Mouse (Mus musculus) thymus, postnatal 0 days (tissue): ENCODE data around the gene Atp8a2. TPM values are rescaled to one million over a fixed set of nuclear protein-coding genes. Genes with fewer than 3 reads are reported as not detected.
A peak's percentile ranks its signal among the peaks of the same experiment; 100 is the strongest.
"Not testable (repeated sequence)": the region's sequence is repeated elsewhere in the genome, so short reads cannot be mapped to it uniquely, and the experiment has no call there.

ENCODE experiments used
- DNase-seq: peaks from one replicate; pipeline ENCODE4 v3.0.0-alpha.2; 2015; ENCODE audit warnings: low spot score
- microRNA counts: library from miRNA; unstranded; fragments of <30 nt; microRNA quantifications from one replicate; lab custom pipeline; 2015
- microRNA-seq: library from miRNA; unstranded; fragments of <30 nt; microRNA quantifications from one replicate; pipeline ENCODE4, GENCODE M21; 2016; ENCODE audit warnings: borderline number of aligned reads
- polyA plus RNA-seq: library from polyadenylated mRNA; unstranded; fragments of >200 nt; fragmentation: Nextera tagmentation; extraction: Ambion mirVana; gene quantifications from 2 replicates; pipeline ENCODE4 v1.2.1, GENCODE M21; 2015

Atp8a2 gene
- polyA plus RNA-seq, 1 experiment from 2014 or later, result 1.4 TPM

- no peak for DNase-seq
Measured at GRCm38 (mm10) chr14:59616802-59617201, 580.2 kb downstream of the Atp8a2 start.

- not testable (repeated sequence) for DNase-seq
Measured at GRCm38 (mm10) chr14:59614149-59614548, 582.8 kb downstream of the Atp8a2 start.

GRCm38 (mm10) chr14:59612920-59613625 is 583.9 kb downstream of the Atp8a2 start:
- DNase-seq, result peak; percentile 43

- no peak for DNase-seq
Measured at GRCm38 (mm10) chr14:59607021-59607420, 590.0 kb downstream of the Atp8a2 start.

- peak; percentile 67 for DNase-seq
Measured at GRCm38 (mm10) chr14:59605671-59606353, 591.2 kb downstream of the Atp8a2 start.

GRCm38 (mm10) chr14:59604002-59604645 is 592.9 kb downstream of the Atp8a2 start:
- DNase-seq, result peak; percentile 45

- DNase-seq, result no peak
Measured at GRCm38 (mm10) chr14:59598260-59598627, 598.7 kb downstream of the Atp8a2 start.

GRCm38 (mm10) chr14:59597398-59598259 is 599.4 kb downstream of the Atp8a2 start, which contains the start of gene Cdadc1:
Gene Cdadc1, minus strand, starts transcription at chr14:59597959.
- peak; percentile 93 for DNase-seq

- DNase-seq, result no peak
Measured at GRCm38 (mm10) chr14:59594988-59595387, 602.0 kb downstream of the Atp8a2 start.

- no peak for DNase-seq
Measured at GRCm38 (mm10) chr14:59592593-59592992, 604.4 kb downstream of the Atp8a2 start.

GRCm38 (mm10) chr14:59591901-59592300 is 605.1 kb downstream of the Atp8a2 start:
- DNase-seq, result no peak

- DNase-seq, result peak; percentile 22
Measured at GRCm38 (mm10) chr14:59590614-59591013, 606.4 kb downstream of the Atp8a2 start.

MicroRNA genes within 50 kb of the gene (microRNA counts, 519-probe panel; counts per million panel counts)
- 473 counts per million, percentile 71 among the panel's probes with 10 or more counts for microRNA mmu-miR-719 (lab: Ali Mortazavi, UCI)

Small RNAs within 50 kb of the gene (microRNA-seq; reads per million reads assigned to microRNA genes)
- not detected for gene Mir719

Other genes starting within 250 kb of the Atp8a2 start
- gene Nupl1, start 54.3 kb upstream of the Atp8a2 start, polyA plus RNA-seq, result not detected in 2 replicates
- 40.9 and 42.7 TPM in 2 replicates for gene Gm49336, start 54.3 kb upstream of the Atp8a2 start, polyA plus RNA-seq
- 36.7 and 39.9 TPM in 2 replicates for gene Mtmr6, start 68.0 kb upstream of the Atp8a2 start, polyA plus RNA-seq
- 0.01 TPM in 1 of 2 replicates, not detected in the other for gene Amer2, start 176.1 kb upstream of the Atp8a2 start, polyA plus RNA-seq